Mouse (Mus musculus) bone marrow, adult 2 months (tissue): ENCODE results near the gene Adap1.

Experiments used
- CTCF ChIP-seq: fragments of 200-500 bp; IDR thresholded peaks from 2 replicates; pipeline ENCODE4 v1.5.1; 2011; ENCODE audit warnings: low read length, control low read depth; ENCODE audit not compliant: control insufficient read depth, insufficient read depth
- POLR2A ChIP-seq: fragments of 200-500 bp; IDR thresholded peaks from 2 replicates; pipeline ENCODE4 v1.6.1; 2011; ENCODE audit warnings: low read depth, mild to moderate bottlenecking, control low read depth, low read length, borderline replicate concordance; ENCODE audit not compliant: control insufficient read depth

- TF ChIP-seq POLR2A (no peak), CTCF (no peak)
Measured at GRCm38 (mm10) chr5:139347225-139347624, 21.8 kb upstream of the Adap1 start.
